Mouse (Mus musculus) left cerebral cortex, adult 2 months (tissue): Measurements from ENCODE around the gene Ube2j1. TPM values are rescaled to one million over a fixed set of nuclear protein-coding genes. Genes with fewer than 3 reads are reported as not detected.

Experiments used
- DNase-seq, 2 experiments: peaks; one replicate each; pipeline ENCODE4 v3.0.0; 2021 to 2022; ENCODE audit warnings: low spot score in 2 of 2, mixed read lengths in 1 of 2; ENCODE audit errors: extremely low spot score in 1 of 2
- H3K27ac ChIP-seq: fragments of 200-600 bp; 2 replicates; pipeline ENCODE4 v1.8.1; 2022
- H3K4me3 ChIP-seq: fragments of 200-600 bp; 2 replicates; pipeline ENCODE4 v1.8.1; 2022
- CTCF ChIP-seq: fragments of 200-600 bp; IDR thresholded peaks from 2 replicates; pipeline ENCODE4 v1.8.1; 2022; ENCODE audit warnings: antibody characterized with exemption, mild to moderate bottlenecking, moderate library complexity
- intact Hi-C: fragments of 180-260 bp; cut with DNase I; formaldehyde crosslinking; loops from one replicate; pipeline ENCODE4 v1.15.1; 2025
- total RNA-seq, 2 experiments: library from RNA; stranded (reverse); gene quantifications; 2 replicates each; pipeline ENCODE4 v1.2.3; 2021

Gene Ube2j1
- total RNA-seq, 2 experiments from 2014 or later = 99.7 to 105 TPM

GRCm38 (mm10) chr4:33075776-33076524 is 44.7 kb downstream of the Ube2j1 start:
- no peak for DNase-seq
- Histone ChIP-seq H3K27ac (no peak overlapping the region), H3K4me3 (no peak overlapping the region)
- no peak for TF ChIP-seq CTCF
- intact Hi-C loops = loop anchor here (5.0 kb wide), 1 partner anchor 36 kb away; no protein-coding TSS in a partner anchor

- no peak for DNase-seq
- intact Hi-C loops = loop anchor here (5.0 kb wide), 1 partner anchor 35 kb away; no protein-coding TSS in a partner anchor
These were observed 45.9 kb downstream of the Ube2j1 start for GRCm38 (mm10) chr4:33077161-33077560.

GRCm38 (mm10) chr4:33077724-33078123 is 46.5 kb downstream of the Ube2j1 start:
- no peak for DNase-seq
- no peak overlapping the region for H3K4me3 ChIP-seq
- H3K27ac ChIP-seq = no peak overlapping the region
- intact Hi-C loops = loop anchor here (5.0 kb wide), 1 partner anchor 35 kb away; no protein-coding TSS in a partner anchor
- TF ChIP-seq CTCF = no peak

More at GRCm38 (mm10) chr4:33077161-33077560, 45.9 kb downstream of the Ube2j1 start:
- no peak overlapping the region for H3K4me3 ChIP-seq
- TF ChIP-seq CTCF = no peak
- H3K27ac ChIP-seq = no peak overlapping the region

GRCm38 (mm10) chr4:33078492-33078891 is 47.3 kb downstream of the Ube2j1 start:
- no peak for TF ChIP-seq CTCF
- no peak for DNase-seq
- Histone ChIP-seq H3K27ac (no peak overlapping the region), H3K4me3 (no peak overlapping the region)
- intact Hi-C loops = loop anchor here (5.0 kb wide), 1 partner anchor 34 kb away; no protein-coding TSS in a partner anchor

- TF ChIP-seq CTCF = no peak
- intact Hi-C loops = no loop called here
- Histone ChIP-seq H3K4me3 (no peak overlapping the region), H3K27ac (no peak overlapping the region; the same call in 1 of the 2 replicates)
- no peak for DNase-seq
These were observed 68.0 kb downstream of the Ube2j1 start for GRCm38 (mm10) chr4:33099118-33099694.

Other genes with a start within 250 kb of the Ube2j1 start
- 10 to 100 TPM; 31.7 to 31.8 TPM for gene Lyrm2, start 231.2 kb upstream of the Ube2j1 start, total RNA-seq
- 10 to 100 TPM; 51.6 to 54.5 TPM for gene Ankrd6, start 80.6 kb upstream of the Ube2j1 start, total RNA-seq
- gene Rragd, start 48.4 kb upstream of the Ube2j1 start, total RNA-seq = 10 to 100 TPM; 90.3 to 93.3 TPM
- gene Gabrr2, start 31.6 kb downstream of the Ube2j1 start, total RNA-seq = under 1 TPM; 0.34 to 0.37 TPM
- not detected for gene Gabrr1, start 101.1 kb downstream of the Ube2j1 start, total RNA-seq
- gene Pm20d2, start 158.3 kb downstream of the Ube2j1 start, total RNA-seq = 1 to 10 TPM; 5.5 to 6.3 TPM
- gene Srsf12, start 177.6 kb downstream of the Ube2j1 start, total RNA-seq = 10 to 100 TPM; 23.1 to 24.1 TPM